Mouse (Mus musculus): ENCODE results near the gene Hist2h3c1. TPM values are rescaled to one million over a fixed set of nuclear protein-coding genes. Genes with fewer than 3 reads are reported as not detected.
"Not testable (repeated sequence)": the region's sequence is repeated elsewhere in the genome, so short reads cannot be mapped to it uniquely, and the experiment has no call there.

The Hist2h3c1 gene
- polyA plus RNA-seq, 1 experiment, result not detected

DNA sequence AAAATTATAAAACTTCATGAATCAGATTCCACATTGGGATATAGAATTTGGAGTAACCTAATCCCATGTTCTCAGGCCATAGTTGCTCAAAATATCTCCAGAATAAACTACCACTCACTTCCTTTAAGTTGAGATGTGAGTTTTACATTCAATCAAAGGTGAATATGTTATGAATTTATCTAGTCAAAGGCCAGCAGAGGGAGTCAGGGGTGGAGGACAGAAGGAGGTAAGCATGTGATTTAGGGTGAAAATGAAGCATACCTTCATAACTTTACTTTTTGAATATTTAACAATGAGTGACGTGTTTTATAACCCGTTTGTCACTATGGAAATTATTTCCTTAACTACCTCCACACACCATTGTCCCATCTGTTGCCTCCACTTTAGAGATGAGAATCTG is 11.6 kb upstream of the Hist2h3c1 start:
- 78% methylated on average over 2 of the region's 2 CpGs for WGBS
- Histone ChIP-seq H3K36me3 (ENCODE audit: control insufficient read depth, insufficient read depth, low read length) (no peaks in the 10 kb centered on the region), H3K27ac (ENCODE audit: insufficient read depth, low read length) (no peak overlapping the region), H3K27me3 (ENCODE audit: control insufficient read depth, insufficient read depth, low read length) (no peaks in the 10 kb centered on the region), H3K4me1 (ENCODE audit: control insufficient read depth, insufficient read depth, insufficient read length) (no peaks in the 10 kb centered on the region), H3K4me3 (ENCODE audit: extremely low read depth, insufficient read depth, insufficient read length) (no peak overlapping the region)
- no peak for DNase-seq (ENCODE audit: low read depth in 1 of 2, low spot score in 2 of 2)
- TF ChIP-seq POLR2A (IDR thresholded peaks at IDR 0.05; ENCODE audit: low read depth, low read length) (no peak), CTCF (IDR thresholded peaks at IDR 0.05; ENCODE audit: extremely low read depth, insufficient read depth, insufficient read length, insufficient replicate concordance) (no peak)

- Histone ChIP-seq H3K27me3 (ENCODE audit: control insufficient read depth, insufficient read depth, low read length) (no peaks in the 10 kb centered on the region), H3K36me3 (ENCODE audit: control insufficient read depth, insufficient read depth, low read length) (no peaks in the 10 kb centered on the region), H3K4me3 (ENCODE audit: extremely low read depth, insufficient read depth, insufficient read length) (no peak overlapping the region), H3K4me1 (ENCODE audit: control insufficient read depth, insufficient read depth, insufficient read length) (peaks cover 1% of the 10 kb centered on the region; the same call in 1 of the 2 replicates), H3K27ac (ENCODE audit: insufficient read depth, low read length) (no peak overlapping the region)
- WGBS, result 84% methylated on average over 3 of the region's 3 CpGs
- no peak for TF ChIP-seq CTCF (IDR thresholded peaks at IDR 0.05; ENCODE audit: extremely low read depth, insufficient read depth, insufficient read length, insufficient replicate concordance)
- no peak for TF ChIP-seq POLR2A (IDR thresholded peaks at IDR 0.05; ENCODE audit: low read depth, low read length)
- DNase-seq (ENCODE audit: low read depth in 1 of 2, low spot score in 2 of 2), result no peak
These were observed 10.6 kb upstream of the Hist2h3c1 start for GRCm38 (mm10) chr3:96235836-96236235.

DNA sequence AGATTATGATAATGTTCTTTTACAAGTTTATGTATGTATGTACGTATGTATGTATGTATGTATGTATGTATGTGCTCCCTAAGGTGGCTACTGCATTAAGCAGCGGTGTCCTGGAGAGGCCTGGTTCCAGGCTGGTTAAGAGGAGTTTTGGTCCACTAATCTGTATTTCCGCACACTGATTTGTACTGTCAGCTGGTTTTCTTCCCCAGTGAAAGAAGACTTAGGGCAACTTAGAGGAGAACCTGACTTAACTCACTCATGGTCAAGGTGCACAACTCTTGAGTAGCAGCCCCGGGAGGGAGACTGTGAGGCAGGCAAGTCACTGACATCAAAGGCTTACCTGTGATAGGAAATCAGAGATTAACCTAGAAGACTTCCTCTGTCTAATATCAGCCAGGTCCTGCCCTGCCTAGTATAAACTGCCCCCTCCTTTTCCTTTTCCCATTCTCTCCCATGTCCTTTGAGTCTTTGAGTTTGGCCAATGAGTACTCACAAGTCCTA is 9.6 kb upstream of the Hist2h3c1 start:
- Histone ChIP-seq H3K36me3 (ENCODE audit: control insufficient read depth, insufficient read depth, low read length) (no peaks in the 10 kb centered on the region), H3K4me3 (ENCODE audit: extremely low read depth, insufficient read depth, insufficient read length) (no peak overlapping the region), H3K4me1 (ENCODE audit: control insufficient read depth, insufficient read depth, insufficient read length) (peaks cover 2% of the 10 kb centered on the region; the same call in 1 of the 2 replicates), H3K27me3 (ENCODE audit: control insufficient read depth, insufficient read depth, low read length) (no peaks in the 10 kb centered on the region), H3K27ac (ENCODE audit: insufficient read depth, low read length) (no peak overlapping the region)
- no peak for DNase-seq (ENCODE audit: low read depth in 1 of 2, low spot score in 2 of 2)
- WGBS, result 80% methylated on average over 4 of the region's 4 CpGs
- TF ChIP-seq POLR2A (IDR thresholded peaks at IDR 0.05; ENCODE audit: low read depth, low read length), result no peak
- no peak for TF ChIP-seq CTCF (IDR thresholded peaks at IDR 0.05; ENCODE audit: extremely low read depth, insufficient read depth, insufficient read length, insufficient replicate concordance)

DNA sequence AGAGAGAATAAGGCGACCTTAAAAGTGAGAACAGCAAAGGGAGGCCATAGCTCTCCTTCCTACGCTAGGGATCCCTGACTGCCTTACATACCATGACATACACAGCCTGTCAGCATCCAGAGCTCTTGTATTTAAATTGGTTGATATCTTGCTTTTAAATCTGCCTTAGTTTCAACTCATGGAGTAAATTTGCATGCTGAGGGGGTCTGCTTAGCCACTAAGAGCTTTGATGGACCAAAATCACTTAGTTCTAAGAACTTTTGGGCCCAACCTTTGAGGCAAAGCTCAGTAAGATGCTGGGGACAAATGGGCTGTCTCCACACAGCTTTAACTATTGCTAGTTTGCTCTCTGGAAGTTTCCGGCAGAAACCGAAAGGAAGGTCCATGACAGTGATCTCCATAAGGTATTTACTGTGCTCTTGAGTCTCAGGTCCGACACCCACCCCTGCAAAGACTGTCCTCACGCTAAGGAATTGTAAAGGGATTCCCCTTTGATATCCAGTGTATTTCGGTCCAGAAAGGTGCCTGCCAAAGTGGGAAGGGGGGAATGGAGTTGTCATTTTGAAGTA is 9.1 kb upstream of the Hist2h3c1 start:
- peaks cover 2% of the 10 kb centered on the region; the same call in 1 of the 2 replicates for H3K4me1 ChIP-seq (ENCODE audit: control insufficient read depth, insufficient read depth, insufficient read length)
- DNase-seq (ENCODE audit: low read depth in 1 of 2, low spot score in 2 of 2), result no peak
- no peaks in the 10 kb centered on the region for H3K36me3 ChIP-seq (ENCODE audit: control insufficient read depth, insufficient read depth, low read length)
- no peak overlapping the region for H3K27ac ChIP-seq (ENCODE audit: insufficient read depth, low read length)
- no peaks in the 10 kb centered on the region for H3K27me3 ChIP-seq (ENCODE audit: control insufficient read depth, insufficient read depth, low read length)
- TF ChIP-seq POLR2A (IDR thresholded peaks at IDR 0.05; ENCODE audit: low read depth, low read length) (no peak), CTCF (IDR thresholded peaks at IDR 0.05; ENCODE audit: extremely low read depth, insufficient read depth, insufficient read length, insufficient replicate concordance) (no peak)
- no peak overlapping the region for H3K4me3 ChIP-seq (ENCODE audit: extremely low read depth, insufficient read depth, insufficient read length)
- 55% methylated on average over 7 of the region's 7 CpGs for WGBS

DNA sequence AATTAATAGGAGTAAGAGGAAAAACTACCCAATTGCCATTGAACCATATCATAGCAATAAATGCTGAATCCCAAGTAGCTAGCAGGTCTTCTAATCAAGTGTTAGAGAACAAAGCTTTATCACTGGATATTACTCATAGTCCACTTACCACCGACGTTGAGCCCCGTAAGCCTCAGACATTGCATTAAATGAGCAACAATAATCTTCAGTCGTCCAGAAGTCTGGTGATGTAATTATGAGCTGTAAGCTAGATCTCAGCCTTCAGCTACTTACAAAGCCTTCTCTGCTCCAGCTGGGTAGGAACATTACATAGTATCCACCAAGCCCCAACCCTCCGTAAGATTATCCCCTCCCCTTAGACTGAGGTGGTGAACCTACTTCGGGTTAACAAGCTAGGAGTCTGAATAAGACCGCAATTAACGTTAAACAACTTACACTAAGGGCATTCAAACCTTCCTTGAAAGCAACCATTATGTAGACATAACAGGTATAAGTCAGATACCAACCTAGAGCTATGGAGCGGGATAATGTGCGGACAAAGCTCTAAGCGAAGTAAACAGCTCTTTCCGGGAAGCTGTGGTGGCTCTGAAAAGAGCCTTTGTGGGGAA is 8.5 kb upstream of the Hist2h3c1 start:
- DNase-seq (ENCODE audit: low read depth in 1 of 2, low spot score in 2 of 2), result no peak

DNA sequence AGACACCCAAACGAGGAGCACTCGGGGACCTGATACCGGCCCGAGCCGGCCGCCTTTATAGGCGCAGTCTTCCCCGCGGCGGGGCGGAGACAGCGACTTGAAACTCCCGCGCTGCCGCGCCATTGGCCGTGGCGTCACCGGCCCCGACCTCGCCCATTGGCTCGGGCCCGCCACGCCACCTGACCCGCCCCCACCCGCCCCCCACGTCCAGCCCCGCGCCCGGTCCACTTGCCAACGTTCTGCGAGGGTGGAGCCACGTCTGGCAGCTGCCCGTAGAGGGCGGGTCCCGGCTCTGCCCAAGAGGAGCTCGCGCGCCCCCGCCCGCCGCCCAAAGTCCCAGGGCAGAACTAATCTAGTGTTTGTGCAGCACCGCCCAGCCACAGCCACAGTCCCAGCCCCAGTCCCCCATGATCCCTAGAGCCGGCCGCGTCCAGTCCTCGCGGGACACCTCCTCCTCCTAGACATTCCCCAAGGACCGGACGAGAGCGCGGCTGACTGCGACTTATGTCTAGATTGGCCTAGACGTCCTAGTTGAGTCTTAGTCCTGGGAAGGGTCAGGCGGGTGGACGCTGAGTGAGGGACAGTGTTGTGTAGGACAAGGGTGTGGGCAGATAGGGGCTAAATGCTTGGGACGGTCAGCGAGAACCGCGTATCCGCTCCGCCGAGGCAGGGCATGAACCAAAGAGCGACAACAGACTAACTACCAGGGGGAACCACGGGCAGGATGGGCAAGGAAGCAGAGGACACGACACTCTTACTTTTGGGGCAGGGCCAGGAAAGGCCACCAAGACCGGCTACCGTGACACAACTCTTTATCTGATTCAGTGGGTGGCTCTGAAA is 7.3 kb upstream of the Hist2h3c1 start, which contains the start of gene Hist2h3c2:
Gene Hist2h3c2, minus strand, starts transcription at position 174 of the 840 bp plus-strand sequence.
- not testable (repeated sequence) for H3K27me3 ChIP-seq (ENCODE audit: control insufficient read depth, insufficient read depth, low read length); H3K4me1 ChIP-seq (ENCODE audit: control insufficient read depth, insufficient read depth, insufficient read length); H3K36me3 ChIP-seq (ENCODE audit: control insufficient read depth, insufficient read depth, low read length); DNase-seq (ENCODE audit: low read depth in 1 of 2, low spot score in 2 of 2)
- Histone ChIP-seq H3K4me3 (ENCODE audit: extremely low read depth, insufficient read depth, insufficient read length) (peak within 1 kb of the TSS; percentile 65), H3K27ac (ENCODE audit: insufficient read depth, low read length) (peak within 1 kb of the TSS; percentile 82)
- 0% methylated on average over 12 of the region's 68 CpGs for WGBS

More for the DNA sequence above, 8.5 kb upstream of the Hist2h3c1 start:
- Histone ChIP-seq H3K4me1 (ENCODE audit: control insufficient read depth, insufficient read depth, insufficient read length) (peaks cover 2% of the 10 kb centered on the region; the same call in 1 of the 2 replicates), H3K27ac (ENCODE audit: insufficient read depth, low read length) (no peak overlapping the region), H3K36me3 (ENCODE audit: control insufficient read depth, insufficient read depth, low read length) (no peaks in the 10 kb centered on the region), H3K4me3 (ENCODE audit: extremely low read depth, insufficient read depth, insufficient read length) (no peak overlapping the region), H3K27me3 (ENCODE audit: control insufficient read depth, insufficient read depth, low read length) (no peaks in the 10 kb centered on the region)
- 6% methylated on average over 12 of the region's 12 CpGs for WGBS
- no peak for TF ChIP-seq POLR2A (IDR thresholded peaks at IDR 0.05; ENCODE audit: low read depth, low read length)
- no peak for TF ChIP-seq CTCF (IDR thresholded peaks at IDR 0.05; ENCODE audit: extremely low read depth, insufficient read depth, insufficient read length, insufficient replicate concordance)

DNA sequence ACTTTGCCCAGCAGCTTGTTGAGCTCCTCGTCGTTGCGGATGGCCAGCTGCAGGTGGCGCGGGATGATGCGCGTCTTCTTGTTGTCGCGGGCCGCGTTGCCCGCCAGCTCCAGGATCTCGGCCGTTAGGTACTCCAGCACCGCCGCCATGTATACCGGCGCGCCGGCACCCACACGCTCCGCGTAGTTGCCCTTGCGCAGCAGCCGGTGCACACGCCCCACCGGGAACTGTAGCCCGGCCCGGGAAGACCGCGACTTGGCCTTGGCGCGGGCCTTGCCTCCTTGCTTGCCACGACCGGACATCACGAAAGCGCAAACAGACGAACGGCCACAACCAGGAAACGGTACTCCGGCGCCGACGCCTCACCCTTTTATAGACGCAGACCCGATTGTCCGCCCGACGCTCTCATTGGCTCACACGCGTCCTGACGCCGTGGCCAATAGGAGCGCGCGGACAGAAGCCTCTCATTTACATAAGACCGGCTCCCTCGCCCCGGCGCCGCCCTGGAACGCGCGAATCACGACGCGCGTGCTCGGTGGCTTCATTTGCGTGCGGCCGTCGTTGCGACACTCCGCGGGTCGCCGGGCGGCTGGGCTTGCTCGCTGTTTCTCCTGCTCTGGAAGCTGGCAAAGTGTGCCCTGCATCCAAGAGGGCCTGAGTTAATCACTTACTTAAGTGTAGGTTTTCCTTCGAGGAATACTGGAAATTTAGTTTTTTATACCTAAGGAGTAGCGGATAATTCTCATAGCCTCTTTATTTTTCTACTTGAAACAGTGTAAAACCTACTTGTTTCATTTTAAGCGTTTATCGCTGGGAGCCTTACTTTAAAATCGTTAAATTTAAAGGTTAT is 6.3 kb upstream of the Hist2h3c1 start, which contains the start of gene Hist2h2aa2:
Gene Hist2h2aa2, minus strand, starts transcription at position 328 of the 850 bp plus-strand sequence.
- DNase-seq (ENCODE audit: low read depth in 1 of 2, low spot score in 2 of 2), result peak in 1 of 2 experiments; percentile 92
- not testable (repeated sequence) for H3K36me3 ChIP-seq (ENCODE audit: control insufficient read depth, insufficient read depth, low read length); H3K27me3 ChIP-seq (ENCODE audit: control insufficient read depth, insufficient read depth, low read length); H3K4me1 ChIP-seq (ENCODE audit: control insufficient read depth, insufficient read depth, insufficient read length)
- Histone ChIP-seq H3K27ac (ENCODE audit: insufficient read depth, low read length) (peak within 1 kb of the TSS; percentile 94), H3K4me3 (ENCODE audit: extremely low read depth, insufficient read depth, insufficient read length) (peak within 1 kb of the TSS; percentile 65)
- WGBS, result 3% methylated on average over 45 of the region's 85 CpGs

Data from spleen, adult 2 months (tissue).